Mouse (Mus musculus) heart, embryonic 13.5 days (tissue): Measurements from ENCODE around the gene Lgals4. TPM values are rescaled to one million over a fixed set of nuclear protein-coding genes. Genes with fewer than 3 reads are reported as not detected.

Experiments used
- ATAC-seq: fragments of 200-750 bp; cut with Nextera tagmentation; 2 replicates; pipeline ENCODE4 v1.8.0; 2017; ENCODE audit warnings: moderate TSS enrichment; ENCODE audit not compliant: insufficient number of reproducible peaks, low FRiP score, low TSS enrichment; ENCODE audit errors: extremely low read depth
- H3K27ac ChIP-seq: fragments of 300-500 bp; sonication (generic); replicated peaks from 2 replicates; pipeline ENCODE4 v1.5.1; 2015; ENCODE audit warnings: moderate library complexity, mild to moderate bottlenecking, inconsistent platforms
- H3K27me3 ChIP-seq: fragments of 300-500 bp; sonication (generic); replicated peaks from 2 replicates; pipeline ENCODE4 v1.6.1; 2015; ENCODE audit warnings: mild to moderate bottlenecking, inconsistent platforms
- H3K36me3 ChIP-seq: fragments of 300-500 bp; sonication (generic); 2 replicates; pipeline ENCODE4 v1.6.1; 2015; ENCODE audit warnings: mild to moderate bottlenecking, inconsistent platforms
- H3K4me1 ChIP-seq: fragments of 300-500 bp; sonication (generic); 2 replicates; pipeline ENCODE4 v1.6.1; 2015; ENCODE audit warnings: inconsistent platforms
- H3K4me2 ChIP-seq: fragments of 300-500 bp; sonication (generic); 2 replicates; pipeline ENCODE4 v1.6.1; 2015; ENCODE audit warnings: inconsistent platforms, mild to moderate bottlenecking, moderate library complexity
- H3K4me3 ChIP-seq: fragments of 300-500 bp; sonication (generic); 2 replicates; pipeline ENCODE4 v1.5.1; 2015; ENCODE audit warnings: moderate library complexity, mild to moderate bottlenecking, inconsistent platforms
- H3K9ac ChIP-seq: fragments of 300-500 bp; sonication (generic); 2 replicates; pipeline ENCODE4 v1.6.1; 2015; ENCODE audit warnings: inconsistent platforms, mild to moderate bottlenecking, moderate library complexity
- H3K9me3 ChIP-seq: fragments of 300-500 bp; sonication (generic); 2 replicates; pipeline ENCODE4 v1.6.1; 2016; ENCODE audit warnings: inconsistent platforms
- WGBS: fragments of 180-500 bp; shearing (Covaris S2); methylation state at CpG from one replicate; pipeline ENCODE4 v1.1.7; 2015; ENCODE audit warnings: mixed read lengths; 5-methylcytosine and 5-hydroxymethylcytosine counted together
- polyA plus RNA-seq: library from polyadenylated mRNA; unstranded; fragments of >200 nt; fragmentation: Nextera tagmentation; extraction: Ambion mirVana; gene quantifications from 2 replicates; pipeline ENCODE4 v1.2.1, GENCODE M21; 2015

Lgals4 gene
- polyA plus RNA-seq, 1 experiment from 2014 or later = 4.3 TPM

DNA sequence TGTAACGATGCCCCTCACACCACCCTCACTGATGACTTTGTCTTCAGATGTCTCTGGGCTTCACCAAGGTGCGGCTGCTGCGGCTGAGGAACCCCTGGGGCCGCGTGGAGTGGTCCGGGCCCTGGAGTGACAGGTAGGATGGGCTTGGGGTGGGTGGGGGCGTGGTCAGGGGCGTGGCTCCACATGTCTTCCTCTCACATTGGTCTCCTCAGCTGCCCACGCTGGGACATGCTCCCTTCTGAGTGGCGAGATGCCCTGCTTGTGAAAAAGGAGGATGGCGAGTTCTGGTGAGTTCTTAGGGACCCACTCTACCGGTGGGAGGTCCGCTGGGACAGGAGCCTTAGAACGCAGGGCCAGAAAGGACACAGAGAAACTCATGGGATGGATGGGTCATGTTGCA is 52.8 kb downstream of the Lgals4 start:
- H3K36me3 ChIP-seq = peaks cover 13% of the 10 kb centered on the region
- no peak for ATAC-seq
- H3K9me3 ChIP-seq = no peaks in the 10 kb centered on the region
- 14% methylated on average over 14 of the region's 14 CpGs for WGBS
- H3K4me1 ChIP-seq = peaks cover 21% of the 10 kb centered on the region
- H3K4me2 ChIP-seq = no peak overlapping the region
- H3K9ac ChIP-seq = no peak overlapping the region
- no peak overlapping the region for H3K4me3 ChIP-seq
- H3K27ac ChIP-seq = no peak overlapping the region
- H3K27me3 ChIP-seq = peaks cover 52% of the 10 kb centered on the region

GRCm38 (mm10) chr7:28888701-28889161 is 55.1 kb downstream of the Lgals4 start:
- peaks cover 50% of the 10 kb centered on the region for H3K27me3 ChIP-seq
- H3K27ac ChIP-seq = no peak overlapping the region
- H3K36me3 ChIP-seq = peaks cover 34% of the 10 kb centered on the region
- peaks cover 23% of the 10 kb centered on the region for H3K4me1 ChIP-seq
- peak overlapping the region; percentile 68 for H3K4me2 ChIP-seq
- no peaks in the 10 kb centered on the region for H3K9me3 ChIP-seq
- 3% methylated on average over 27 of the region's 27 CpGs for WGBS
- peak overlapping the region; percentile 44 for H3K4me3 ChIP-seq
- peak overlapping the region; percentile 72 for H3K9ac ChIP-seq
- no peak for ATAC-seq

Other genes with a start within 250 kb of the Lgals4 start
- gene Samd4b, start 235.7 kb upstream of the Lgals4 start, polyA plus RNA-seq = 18.7 and 23.3 TPM in 2 replicates
- 27.9 and 30.5 TPM in 2 replicates for gene Pak4, start 235.7 kb upstream of the Lgals4 start, polyA plus RNA-seq
- gene Acp7, start 202.5 kb upstream of the Lgals4 start, polyA plus RNA-seq = not detected in 2 replicates
- 4.2 and 4.7 TPM in 2 replicates for gene Fbxo27, start 141.0 kb upstream of the Lgals4 start, polyA plus RNA-seq
- 10.6 and 11.4 TPM in 2 replicates for gene Fbxo17, start 117.0 kb upstream of the Lgals4 start, polyA plus RNA-seq
- 108 and 117 TPM in 2 replicates for gene Mrps12, start 92.0 kb upstream of the Lgals4 start, polyA plus RNA-seq
- gene Sars2, start 91.9 kb upstream of the Lgals4 start, polyA plus RNA-seq = 20.2 and 20.4 TPM in 2 replicates
- not detected in 2 replicates for gene Ccer2, start 77.7 kb upstream of the Lgals4 start, polyA plus RNA-seq
- gene Sirt2, start 67.1 kb upstream of the Lgals4 start, polyA plus RNA-seq = 48.9 and 51.5 TPM in 2 replicates
- gene Nfkbib, start 66.3 kb upstream of the Lgals4 start, polyA plus RNA-seq = 30.5 and 32.7 TPM in 2 replicates
- 2.7 and 3.6 TPM in 2 replicates for gene Rinl, start 44.9 kb upstream of the Lgals4 start, polyA plus RNA-seq
- 168 TPM in 2 replicates for gene Hnrnpl, start 25.3 kb upstream of the Lgals4 start, polyA plus RNA-seq
- gene Ech1, start 8.6 kb upstream of the Lgals4 start, polyA plus RNA-seq = 169 and 182 TPM in 2 replicates
- 1.5 and 1.6 TPM in 2 replicates for gene Lgals7, start 30.0 kb downstream of the Lgals4 start, polyA plus RNA-seq
- 0.15 and 0.38 TPM in 2 replicates for gene Capn12, start 47.6 kb downstream of the Lgals4 start, polyA plus RNA-seq
- gene Actn4, start 128.5 kb downstream of the Lgals4 start, polyA plus RNA-seq = 259 and 266 TPM in 2 replicates
- gene Eif3k, start 148.0 kb downstream of the Lgals4 start, polyA plus RNA-seq = 257 and 300 TPM in 2 replicates
- 3.4 and 5.3 TPM in 2 replicates for gene Map4k1, start 148.2 kb downstream of the Lgals4 start, polyA plus RNA-seq